Mouse (Mus musculus): ENCODE measurements around the gene Magi2. TPM values are rescaled to one million over a fixed set of nuclear protein-coding genes. Genes with fewer than 3 reads are reported as not detected.

The Magi2 gene
- polyA plus RNA-seq, 1 experiment from 2014 or later = 22.7 TPM

DNA sequence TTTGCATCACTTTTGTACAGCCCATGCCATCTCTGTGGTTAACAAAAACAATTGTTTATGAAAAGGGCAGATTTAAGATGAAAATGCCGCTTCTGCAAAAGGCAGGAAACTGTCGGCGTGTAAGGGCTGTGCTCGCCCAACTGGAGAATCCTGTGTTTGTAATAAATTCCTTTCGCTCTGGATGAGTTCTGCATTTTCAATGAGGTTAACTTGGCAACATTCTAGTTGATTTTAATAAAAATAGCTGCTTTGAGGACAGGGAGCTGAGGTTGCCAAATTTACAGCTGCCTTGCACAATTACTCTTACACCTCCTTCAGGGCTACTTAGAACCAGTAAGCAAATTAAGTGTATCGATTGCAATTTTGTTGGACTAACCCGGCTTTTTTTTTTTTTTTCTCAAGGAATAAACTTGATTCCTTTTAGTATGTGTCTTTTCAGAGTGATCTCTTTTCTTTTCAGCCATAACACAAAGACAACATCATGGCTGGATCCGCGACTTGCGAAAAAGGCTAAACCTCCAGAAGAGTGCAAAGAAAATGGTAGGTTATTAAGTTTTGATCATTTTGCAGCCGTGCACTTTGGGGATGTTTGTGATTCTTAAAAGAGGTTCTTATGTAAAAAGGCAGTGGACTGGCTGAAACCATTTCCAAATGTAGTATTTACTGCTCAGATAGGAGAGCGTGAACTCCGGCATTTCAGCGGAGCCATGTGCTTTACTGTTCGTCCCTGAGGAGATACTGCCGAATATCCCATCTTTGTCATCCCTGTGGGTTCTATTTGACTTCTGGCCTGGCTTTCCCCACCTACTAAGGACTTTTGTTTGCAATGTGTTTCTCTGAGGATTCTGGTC, 1001.3 kb downstream of the Magi2 start:
- WGBS = 32% methylated on average over 16 of the region's 16 CpGs
- Histone ChIP-seq H3K4me1 (ENCODE audit: control insufficient read depth, insufficient read depth, low read depth, low read length) (peaks cover 7% of the 10 kb centered on the region), H3K4me3 (ENCODE audit: low read length) (peak overlapping the region; percentile 34), H3K9me3 (ENCODE audit: control insufficient read depth, low read length) (no peaks in the 10 kb centered on the region), H3K9ac (ENCODE audit: low read depth, low read length) (peak overlapping the region; percentile 45; the same call in 1 of the 2 replicates), H3K36me3 (ENCODE audit: control insufficient read depth, insufficient read depth, low read length) (no peaks in the 10 kb centered on the region), H3K27me3 (replicated peaks; ENCODE audit: control insufficient read depth, insufficient read depth, low read length) (no peaks in the 10 kb centered on the region), H3K27ac (ENCODE audit: low read depth, low read length) (peak overlapping the region; percentile 63), H3K4me2 (ENCODE audit: low read length) (peak overlapping the region; percentile 46)
- ATAC-seq = peak; percentile 76

DNA sequence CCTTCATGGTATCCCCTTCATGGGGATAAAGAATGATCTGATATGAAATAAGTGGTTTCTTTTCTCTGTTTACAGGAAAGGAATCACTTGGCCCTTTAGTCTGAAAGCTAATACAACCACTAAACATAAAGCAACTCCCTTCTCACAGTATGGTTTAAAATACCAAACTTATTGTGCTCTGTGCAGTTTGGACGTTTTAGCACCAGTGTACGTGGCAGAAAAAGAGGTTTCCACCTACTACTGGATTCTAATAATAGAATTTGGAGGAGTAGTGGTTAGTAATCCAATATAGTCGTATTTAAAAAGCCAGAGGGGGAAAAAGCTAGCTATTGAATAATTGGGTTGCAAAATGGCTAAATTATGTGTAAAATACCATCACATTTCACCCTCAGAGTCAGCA, 1005.1 kb downstream of the Magi2 start:
- H3K27ac ChIP-seq (ENCODE audit: low read depth, low read length) = no peak overlapping the region
- no peaks in the 10 kb centered on the region for H3K27me3 ChIP-seq (replicated peaks; ENCODE audit: control insufficient read depth, insufficient read depth, low read length)
- H3K4me2 ChIP-seq (ENCODE audit: low read length) = no peak overlapping the region
- no peaks in the 10 kb centered on the region for H3K9me3 ChIP-seq (ENCODE audit: control insufficient read depth, low read length)
- peaks cover 7% of the 10 kb centered on the region for H3K4me1 ChIP-seq (ENCODE audit: control insufficient read depth, insufficient read depth, low read depth, low read length)
- no peak overlapping the region for H3K4me3 ChIP-seq (ENCODE audit: low read length)
- H3K9ac ChIP-seq (ENCODE audit: low read depth, low read length) = no peak overlapping the region
- WGBS = 67% methylated on average over 3 of the region's 3 CpGs
- ATAC-seq = no peak
- no peaks in the 10 kb centered on the region for H3K36me3 ChIP-seq (ENCODE audit: control insufficient read depth, insufficient read depth, low read length)

DNA sequence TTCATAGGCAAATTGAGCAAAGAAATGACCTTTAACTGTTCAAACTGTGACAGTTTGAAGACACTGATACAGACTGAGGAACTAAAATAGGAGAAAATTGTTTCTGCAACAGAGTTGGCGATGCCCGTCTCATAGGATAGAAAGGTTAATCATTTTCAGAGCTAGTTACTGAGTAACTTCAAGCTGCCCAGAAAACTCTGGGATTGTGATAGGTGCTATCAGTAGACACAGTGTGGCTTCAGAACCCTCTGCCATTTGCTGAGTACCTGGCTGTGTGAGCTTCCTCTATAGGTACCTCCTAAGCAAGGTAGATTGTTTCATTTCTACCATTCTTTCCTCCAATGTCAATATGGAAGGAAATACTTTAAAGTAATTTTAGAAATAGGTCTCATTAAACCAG, 1014.7 kb downstream of the Magi2 start:
- ATAC-seq = no peak
- Histone ChIP-seq H3K4me3 (ENCODE audit: low read length) (no peak overlapping the region), H3K36me3 (ENCODE audit: control insufficient read depth, insufficient read depth, low read length) (no peaks in the 10 kb centered on the region), H3K4me1 (ENCODE audit: control insufficient read depth, insufficient read depth, low read depth, low read length) (no peaks in the 10 kb centered on the region; the same call in 1 of the 2 replicates), H3K9me3 (ENCODE audit: control insufficient read depth, low read length) (no peaks in the 10 kb centered on the region), H3K4me2 (ENCODE audit: low read length) (no peak overlapping the region), H3K27ac (ENCODE audit: low read depth, low read length) (no peak overlapping the region), H3K9ac (ENCODE audit: low read depth, low read length) (no peak overlapping the region), H3K27me3 (replicated peaks; ENCODE audit: control insufficient read depth, insufficient read depth, low read length) (no peaks in the 10 kb centered on the region)
- 65% methylated on average over 2 of the region's 2 CpGs for WGBS

DNA sequence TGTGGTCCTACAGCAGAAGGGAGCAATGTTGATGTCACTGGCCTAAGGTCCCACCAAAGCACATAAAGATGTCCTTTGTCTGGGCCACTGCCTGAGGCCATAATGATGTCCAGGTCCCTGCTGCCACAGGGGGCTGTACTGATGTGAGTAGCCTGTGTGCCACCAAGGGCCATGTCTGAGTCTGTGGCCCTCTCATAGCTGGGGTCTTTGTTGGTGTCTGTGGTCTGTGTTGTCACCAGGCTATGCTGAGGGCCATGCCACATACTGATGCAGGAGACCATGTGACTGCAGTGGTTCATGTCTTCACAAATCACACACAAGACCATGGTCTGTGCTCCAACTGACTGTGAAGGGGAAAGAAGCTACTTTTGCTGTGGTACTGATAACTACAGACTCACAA, 1015.7 kb downstream of the Magi2 start:
- Histone ChIP-seq H3K36me3 (ENCODE audit: control insufficient read depth, insufficient read depth, low read length) (no peaks in the 10 kb centered on the region), H3K9me3 (ENCODE audit: control insufficient read depth, low read length) (no peaks in the 10 kb centered on the region), H3K4me3 (ENCODE audit: low read length) (no peak overlapping the region), H3K4me2 (ENCODE audit: low read length) (no peak overlapping the region), H3K27ac (ENCODE audit: low read depth, low read length) (no peak overlapping the region), H3K27me3 (replicated peaks; ENCODE audit: control insufficient read depth, insufficient read depth, low read length) (no peaks in the 10 kb centered on the region), H3K9ac (ENCODE audit: low read depth, low read length) (no peak overlapping the region), H3K4me1 (ENCODE audit: control insufficient read depth, insufficient read depth, low read depth, low read length) (no peaks in the 10 kb centered on the region; the same call in 1 of the 2 replicates)
- ATAC-seq = no peak

DNA sequence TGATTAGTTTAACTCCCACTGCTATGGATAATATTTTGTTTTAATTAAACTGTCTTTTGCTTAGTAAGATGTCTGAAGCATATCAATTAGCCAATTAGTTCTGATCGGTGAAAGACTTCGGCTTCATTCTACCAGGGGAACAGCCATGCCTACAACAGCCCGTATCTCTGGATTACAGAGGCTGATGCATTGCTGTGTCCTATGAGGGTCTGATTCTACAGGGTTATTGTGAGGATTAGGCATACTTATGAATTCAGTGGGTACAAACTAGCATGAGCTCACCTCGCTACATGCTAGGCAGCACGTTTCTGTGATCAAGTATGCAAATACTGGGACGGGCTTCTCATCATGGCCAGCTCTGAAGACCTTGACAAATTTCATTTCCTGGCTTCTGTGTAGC, 1022.5 kb downstream of the Magi2 start:
- ATAC-seq = peak; percentile 40; the same call in 1 of the 2 replicates
- H3K4me3 ChIP-seq (ENCODE audit: low read length) = no peak overlapping the region
- no peaks in the 10 kb centered on the region for H3K4me1 ChIP-seq (ENCODE audit: control insufficient read depth, insufficient read depth, low read depth, low read length)
- no peak overlapping the region for H3K4me2 ChIP-seq (ENCODE audit: low read length)
- H3K9ac ChIP-seq (ENCODE audit: low read depth, low read length) = no peak overlapping the region
- H3K9me3 ChIP-seq (ENCODE audit: control insufficient read depth, low read length) = no peaks in the 10 kb centered on the region
- H3K27ac ChIP-seq (ENCODE audit: low read depth, low read length) = no peak overlapping the region
- no peaks in the 10 kb centered on the region for H3K27me3 ChIP-seq (replicated peaks; ENCODE audit: control insufficient read depth, insufficient read depth, low read length)
- no peaks in the 10 kb centered on the region for H3K36me3 ChIP-seq (ENCODE audit: control insufficient read depth, insufficient read depth, low read length)
- 75% methylated on average over 6 of the region's 6 CpGs for WGBS

DNA sequence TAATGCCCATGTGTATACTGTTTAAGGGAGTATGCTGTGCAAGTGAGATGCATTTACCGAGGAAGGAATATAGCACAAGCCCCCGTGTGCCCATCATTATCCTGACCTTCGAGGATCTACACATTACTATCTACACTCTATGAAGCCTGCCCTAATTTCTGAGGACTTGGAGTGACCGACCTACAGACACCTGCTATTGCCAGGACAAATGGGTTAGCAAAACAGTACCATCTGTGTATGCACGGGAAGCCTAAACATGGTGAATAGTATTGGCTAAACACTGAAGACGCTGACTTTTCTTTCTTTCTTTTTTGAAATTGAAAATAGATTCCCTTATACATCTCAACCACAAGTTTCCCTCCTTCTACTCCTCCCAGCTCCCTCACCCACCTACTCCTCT, 1024.7 kb downstream of the Magi2 start:
- H3K4me1 ChIP-seq (ENCODE audit: control insufficient read depth, insufficient read depth, low read depth, low read length) = no peaks in the 10 kb centered on the region
- ATAC-seq = no peak
- H3K9me3 ChIP-seq (ENCODE audit: control insufficient read depth, low read length) = no peaks in the 10 kb centered on the region
- H3K36me3 ChIP-seq (ENCODE audit: control insufficient read depth, insufficient read depth, low read length) = no peaks in the 10 kb centered on the region
- no peaks in the 10 kb centered on the region for H3K27me3 ChIP-seq (replicated peaks; ENCODE audit: control insufficient read depth, insufficient read depth, low read length)
- H3K4me3 ChIP-seq (ENCODE audit: low read length) = no peak overlapping the region
- WGBS = 89% methylated on average over 6 of the region's 6 CpGs
- no peak overlapping the region for H3K9ac ChIP-seq (ENCODE audit: low read depth, low read length)
- H3K27ac ChIP-seq (ENCODE audit: low read depth, low read length) = no peak overlapping the region
- H3K4me2 ChIP-seq (ENCODE audit: low read length) = no peak overlapping the region

DNA sequence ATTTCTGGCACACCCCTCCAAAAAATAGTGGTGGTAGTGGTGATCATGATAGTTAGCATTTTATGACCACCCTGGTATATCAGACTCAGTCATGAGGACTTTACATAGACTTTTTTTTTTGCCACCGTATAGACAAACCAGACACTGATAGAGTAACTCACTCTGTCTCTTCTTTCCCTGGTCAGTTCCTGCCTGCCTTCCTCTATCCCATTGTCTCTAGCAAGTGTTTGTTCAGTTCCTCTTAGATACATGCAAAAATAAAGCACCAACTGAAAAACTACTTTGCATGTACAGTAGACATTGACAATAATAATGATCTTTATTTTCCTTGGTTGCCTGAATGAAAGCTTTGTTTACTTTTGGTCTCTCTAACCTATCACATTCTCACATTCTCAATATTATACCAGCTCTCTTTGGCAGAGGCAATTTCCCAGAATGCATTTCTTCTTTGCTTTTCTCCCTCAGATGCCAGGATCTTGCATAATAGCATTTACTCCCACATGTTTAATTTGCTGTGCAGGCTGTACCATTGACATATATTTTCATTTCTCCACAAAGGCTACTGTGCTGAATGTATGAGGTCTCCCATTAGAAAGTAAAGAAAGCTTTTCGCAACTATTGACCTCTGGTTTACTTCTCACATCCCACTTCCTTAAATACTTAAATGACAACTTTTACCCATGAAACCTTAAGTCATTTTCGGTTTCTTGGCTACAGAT, 1029.5 kb downstream of the Magi2 start:
- no peaks in the 10 kb centered on the region for H3K9me3 ChIP-seq (ENCODE audit: control insufficient read depth, low read length)
- H3K4me3 ChIP-seq (ENCODE audit: low read length) = no peak overlapping the region
- H3K4me1 ChIP-seq (ENCODE audit: control insufficient read depth, insufficient read depth, low read depth, low read length) = no peaks in the 10 kb centered on the region
- no peak overlapping the region for H3K9ac ChIP-seq (ENCODE audit: low read depth, low read length)
- no peaks in the 10 kb centered on the region for H3K27me3 ChIP-seq (replicated peaks; ENCODE audit: control insufficient read depth, insufficient read depth, low read length)
- no peak for ATAC-seq
- WGBS = 88% methylated on average over 3 of the region's 3 CpGs
- H3K4me2 ChIP-seq (ENCODE audit: low read length) = no peak overlapping the region
- H3K27ac ChIP-seq (ENCODE audit: low read depth, low read length) = no peak overlapping the region
- H3K36me3 ChIP-seq (ENCODE audit: control insufficient read depth, insufficient read depth, low read length) = no peaks in the 10 kb centered on the region

DNA sequence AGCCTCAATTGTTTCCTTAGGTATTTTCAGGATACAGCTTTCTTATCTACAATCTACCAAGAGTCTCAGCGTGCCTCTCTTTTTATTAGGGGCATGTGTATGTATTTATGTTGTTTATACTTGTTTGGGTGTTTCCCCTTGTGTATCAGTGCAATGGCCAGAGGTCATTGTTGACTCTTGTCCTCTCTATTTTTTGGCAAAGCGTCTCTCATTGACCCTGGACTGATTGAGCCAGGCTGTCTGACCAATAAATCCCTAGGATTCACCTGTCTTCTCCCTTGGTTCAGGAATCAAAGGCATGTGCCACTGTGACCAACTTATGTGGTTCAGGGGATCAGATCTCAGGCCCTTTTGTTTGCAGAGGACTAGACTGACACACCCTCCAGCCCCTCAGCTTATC, 1030.1 kb downstream of the Magi2 start:
- Histone ChIP-seq H3K36me3 (ENCODE audit: control insufficient read depth, insufficient read depth, low read length) (no peaks in the 10 kb centered on the region), H3K27ac (ENCODE audit: low read depth, low read length) (no peak overlapping the region), H3K4me3 (ENCODE audit: low read length) (no peak overlapping the region), H3K9ac (ENCODE audit: low read depth, low read length) (no peak overlapping the region), H3K9me3 (ENCODE audit: control insufficient read depth, low read length) (no peaks in the 10 kb centered on the region), H3K27me3 (replicated peaks; ENCODE audit: control insufficient read depth, insufficient read depth, low read length) (no peaks in the 10 kb centered on the region), H3K4me2 (ENCODE audit: low read length) (no peak overlapping the region), H3K4me1 (ENCODE audit: control insufficient read depth, insufficient read depth, low read depth, low read length) (no peaks in the 10 kb centered on the region)
- ATAC-seq = no peak
- WGBS = 62% methylated on average over 2 of the region's 2 CpGs

DNA sequence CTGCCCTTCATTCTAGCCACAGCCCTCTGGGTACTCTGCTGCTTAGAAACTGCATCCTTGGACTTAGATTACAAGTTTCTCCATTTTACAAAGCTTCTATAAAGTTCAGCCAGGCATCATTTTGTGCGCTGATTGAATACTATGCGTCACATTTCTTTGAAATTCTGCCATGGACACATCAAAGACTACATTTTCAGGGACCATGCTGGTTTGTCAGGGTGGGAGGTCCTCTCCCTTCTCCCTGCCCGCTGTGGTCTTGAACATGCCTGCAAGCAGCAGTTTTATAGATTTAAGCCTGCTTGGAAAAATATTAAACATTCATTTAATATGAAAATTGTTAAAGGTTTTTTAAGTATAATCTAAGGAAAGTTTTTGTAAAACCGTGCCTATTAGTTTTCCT, 1030.6 kb downstream of the Magi2 start:
- WGBS = 69% methylated on average over 4 of the region's 4 CpGs
- no peak overlapping the region for H3K4me2 ChIP-seq (ENCODE audit: low read length)
- no peaks in the 10 kb centered on the region for H3K27me3 ChIP-seq (replicated peaks; ENCODE audit: control insufficient read depth, insufficient read depth, low read length)
- ATAC-seq = no peak
- H3K4me1 ChIP-seq (ENCODE audit: control insufficient read depth, insufficient read depth, low read depth, low read length) = no peaks in the 10 kb centered on the region
- H3K9me3 ChIP-seq (ENCODE audit: control insufficient read depth, low read length) = no peaks in the 10 kb centered on the region
- H3K36me3 ChIP-seq (ENCODE audit: control insufficient read depth, insufficient read depth, low read length) = no peaks in the 10 kb centered on the region
- H3K4me3 ChIP-seq (ENCODE audit: low read length) = no peak overlapping the region
- no peak overlapping the region for H3K27ac ChIP-seq (ENCODE audit: low read depth, low read length)
- no peak overlapping the region for H3K9ac ChIP-seq (ENCODE audit: low read depth, low read length)

Data from hindbrain, embryonic 16.5 days (tissue).